Mouse (Mus musculus) activated CD4-positive, CD25-positive, alpha-beta regulatory T cell, adult 9 weeks (primary cell): ENCODE measurements around the gene Irf8. TPM values are rescaled to one million over a fixed set of nuclear protein-coding genes. Genes with fewer than 3 reads are reported as not detected.

ENCODE experiments used
- polyA plus RNA-seq: library from polyadenylated mRNA; unstranded; fragments of 100-300 nt; shearing (Covaris generic); gene quantifications from one replicate; pipeline ENCODE4 v1.2.1, GENCODE M21; 2017

Gene Irf8
- polyA plus RNA-seq = 61.0 TPM

GRCm38 (mm10) chr8:120735770-120736481, at the start of gene Irf8:
Irf8 (plus strand) TSS chr8:120736358.

Other genes starting within 250 kb of the Irf8 start
- gene Gins2, start 147.1 kb upstream of the Irf8 start, polyA plus RNA-seq = 16.3 TPM
- gene 1190005I06Rik, start 88.7 kb upstream of the Irf8 start, polyA plus RNA-seq = 0.54 TPM
- gene Gm27021, start 68.3 kb upstream of the Irf8 start, polyA plus RNA-seq = not detected
- 868 TPM for gene Cox4i1, start 68.1 kb upstream of the Irf8 start, polyA plus RNA-seq
- gene Emc8, start 67.8 kb upstream of the Irf8 start, polyA plus RNA-seq = 56.0 TPM